Mouse (Mus musculus): ENCODE data around the gene Padi6.

The Padi6 gene

DNA sequence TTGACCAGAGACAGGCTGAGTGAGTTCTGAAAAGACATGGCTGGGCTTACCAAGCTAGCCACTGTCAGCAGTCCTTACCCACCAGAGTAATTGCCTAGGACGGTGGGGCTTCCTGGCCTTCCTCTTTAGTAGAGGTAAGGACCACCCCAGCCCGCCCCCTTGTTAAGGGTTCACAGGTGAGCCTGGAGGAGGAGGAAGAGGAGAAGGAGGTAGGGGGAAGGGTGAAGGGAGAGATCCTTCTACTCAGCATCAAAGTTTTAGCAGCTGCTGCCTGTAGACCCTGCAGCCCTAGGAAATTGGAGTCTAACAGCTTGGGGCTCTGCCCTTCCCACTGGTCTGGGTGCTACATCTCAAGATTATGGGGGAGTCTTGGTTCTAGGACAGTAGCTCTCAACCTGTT is at the start of gene Padi6:
Gene Padi6 (minus strand): TSS at position 101 of the 400 bp plus-strand sequence.
- no peak for DNase-seq (ENCODE audit: low spot score in 2 of 2)

DNA sequence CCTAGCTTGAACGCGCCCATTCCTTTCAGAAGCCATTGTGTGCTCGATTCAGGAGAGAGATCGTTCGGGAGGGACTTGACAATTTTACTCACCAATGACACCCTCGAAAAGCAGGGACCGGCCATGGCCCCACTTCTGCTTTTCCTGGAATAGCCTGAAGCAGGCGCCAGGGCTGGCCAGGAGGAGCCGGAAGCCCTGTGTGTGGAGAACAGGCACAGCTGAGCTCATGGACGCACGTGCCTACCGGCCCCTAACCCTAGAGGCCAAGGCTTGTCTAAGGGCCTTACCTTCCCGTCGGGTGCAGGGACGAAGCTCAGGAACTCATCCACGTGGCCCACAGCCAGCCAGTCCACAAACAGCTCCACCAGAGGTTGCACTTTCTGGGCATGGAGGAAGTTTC is 48.6 kb upstream of the Padi6 start:
- no peak for DNase-seq (ENCODE audit: low spot score in 2 of 2)

GRCm38 (mm10) chr4:140789983-140790382 is 47.5 kb upstream of the Padi6 start:
- no peak for DNase-seq (ENCODE audit: low spot score in 2 of 2)

- DNase-seq (ENCODE audit: low spot score in 2 of 2) = peak; percentile 23 to 63
Observed at GRCm38 (mm10) chr4:140788983-140789382, 46.5 kb upstream of the Padi6 start.

DNA sequence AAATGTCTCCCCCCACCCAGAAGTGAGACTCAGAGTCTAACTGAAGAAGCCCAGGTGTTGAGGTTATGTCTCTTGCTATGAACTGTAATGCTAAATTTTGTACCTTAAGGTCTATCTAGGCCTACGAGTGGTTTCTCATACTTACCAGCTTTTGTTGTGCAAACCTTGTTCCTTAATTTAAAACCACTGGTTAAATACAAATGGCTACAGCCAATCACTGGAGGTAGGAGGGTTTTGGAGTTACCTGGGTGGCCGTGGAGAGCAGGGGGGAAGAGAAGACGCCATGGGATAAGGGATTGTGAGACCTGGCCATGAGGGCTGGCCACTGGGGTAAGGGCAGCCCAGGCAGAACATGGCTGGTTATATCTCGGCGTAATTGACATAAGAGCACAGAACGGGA is 45.8 kb upstream of the Padi6 start:
- DNase-seq (ENCODE audit: low spot score in 2 of 2) = no peak

DNA sequence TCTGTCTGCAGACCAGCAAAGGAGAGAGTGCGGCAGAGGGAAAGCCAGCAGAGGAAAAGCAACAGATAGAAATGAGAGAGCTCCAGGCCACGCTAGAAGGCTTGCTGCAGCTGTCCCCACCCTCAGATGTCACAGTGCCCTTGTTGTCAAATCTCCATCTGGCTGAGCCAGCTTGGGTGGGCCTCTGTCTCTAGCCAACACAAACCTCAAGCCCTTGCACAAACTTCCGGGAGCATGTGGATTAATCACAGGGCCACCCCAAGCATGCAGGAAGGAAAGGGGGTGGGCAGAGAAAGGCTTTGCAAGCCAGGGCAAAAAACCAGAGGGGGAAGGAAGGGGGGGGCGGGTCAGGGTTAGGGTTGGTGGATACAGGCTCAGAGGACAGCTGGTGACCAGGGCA is 45.0 kb upstream of the Padi6 start:
- no peak for DNase-seq (ENCODE audit: low spot score in 2 of 2)

DNA sequence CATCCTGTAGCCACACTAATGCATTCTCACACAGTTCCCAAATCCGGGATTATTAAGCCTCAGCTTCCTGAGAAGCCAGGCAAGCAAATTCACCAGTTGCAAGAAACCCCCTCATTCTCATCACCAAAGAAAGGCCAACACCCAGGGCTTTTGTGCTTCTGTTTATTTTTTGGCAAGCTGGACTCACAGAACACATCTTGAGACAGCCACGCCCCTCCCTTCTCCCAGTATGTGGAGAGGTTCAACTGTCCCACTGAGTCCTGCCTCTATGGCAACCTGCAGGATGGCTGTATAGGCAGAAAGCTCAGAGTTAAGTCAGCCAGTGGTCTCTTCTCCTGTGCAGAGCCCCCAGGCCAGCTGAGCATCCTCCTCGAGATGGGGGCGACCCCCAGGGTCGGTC is 42.8 kb upstream of the Padi6 start:
- no peak for DNase-seq (ENCODE audit: low spot score in 2 of 2)

DNA sequence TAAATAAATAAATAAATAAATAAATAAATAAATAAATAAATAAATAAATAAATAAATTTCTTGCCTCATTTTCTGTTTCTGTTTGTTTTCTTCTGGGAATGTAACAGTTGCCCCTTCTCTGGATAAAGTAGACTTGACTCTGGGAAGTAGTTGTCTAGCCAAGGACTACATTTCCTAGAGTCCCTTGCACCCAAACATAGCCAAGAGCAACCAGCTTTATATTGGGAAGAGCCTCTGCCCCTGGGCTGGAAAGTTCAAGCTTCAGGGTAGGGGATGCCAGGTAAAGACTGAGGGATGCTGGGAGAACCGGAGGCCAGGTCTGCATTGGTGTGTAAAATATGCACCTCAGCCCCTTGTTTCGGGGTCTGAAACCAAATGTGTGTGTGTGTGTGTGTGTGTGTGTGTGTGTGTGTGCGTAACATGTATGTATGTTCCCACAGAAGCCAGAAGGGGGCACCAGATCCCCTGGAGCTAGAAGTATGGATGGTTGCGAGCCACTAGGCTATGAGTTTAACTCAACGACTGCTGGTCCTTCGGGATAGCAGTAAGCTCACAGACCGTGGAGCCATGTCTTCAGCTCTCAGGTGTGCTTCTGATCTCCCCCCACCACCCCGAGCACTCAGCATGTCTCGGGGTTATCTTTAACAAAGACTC is 42.0 kb upstream of the Padi6 start:
- no peak for DNase-seq (ENCODE audit: low spot score in 2 of 2)

GRCm38 (mm10) chr4:140782821-140783220 is 40.4 kb upstream of the Padi6 start:
- no peak for DNase-seq (ENCODE audit: low spot score in 2 of 2)

DNA sequence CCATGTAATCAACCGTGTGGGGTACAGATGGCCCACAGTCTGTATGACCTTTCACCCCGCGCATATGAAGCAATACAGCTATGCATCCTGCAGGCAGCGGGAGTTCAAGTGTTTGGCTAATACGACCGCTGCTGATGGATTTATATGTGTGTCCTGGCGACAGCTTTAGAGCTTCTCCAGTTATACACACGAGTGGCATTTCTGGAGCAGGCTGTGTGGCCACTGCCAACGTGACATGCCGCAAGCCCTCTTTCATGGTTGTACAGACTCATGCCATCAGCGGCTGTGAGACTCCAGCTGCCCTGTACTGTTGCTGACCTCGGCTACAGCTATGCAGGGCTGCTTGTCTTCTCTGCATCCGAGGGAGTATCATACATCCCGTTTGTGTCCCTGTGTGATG is 38.1 kb upstream of the Padi6 start:
- no peak for DNase-seq (ENCODE audit: low spot score in 2 of 2)

GRCm38 (mm10) chr4:140779803-140780397 is 37.5 kb upstream of the Padi6 start:
- DNase-seq (ENCODE audit: low spot score in 2 of 2) = no peak

- DNase-seq (ENCODE audit: low spot score in 2 of 2) = no peak
Observed at GRCm38 (mm10) chr4:140776623-140777022, 34.2 kb upstream of the Padi6 start.

DNA sequence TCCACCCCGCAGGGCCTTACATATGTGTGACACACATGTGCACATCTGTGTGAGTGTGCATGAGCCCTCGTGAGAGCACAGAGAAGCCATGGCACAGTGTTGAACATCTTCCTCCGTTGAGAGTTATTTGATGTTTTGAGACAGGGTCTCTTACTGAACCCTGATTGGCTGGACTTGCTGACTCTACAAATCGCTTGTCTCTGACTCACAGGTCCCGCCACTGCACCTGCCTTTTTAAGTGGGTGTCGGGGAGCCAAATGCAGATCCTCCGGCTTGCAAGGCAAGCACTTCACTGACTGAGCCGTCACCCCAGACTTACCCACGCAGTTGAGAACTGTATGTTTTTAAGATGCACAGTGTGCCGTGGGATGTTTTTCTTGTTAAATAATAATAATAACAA is 33.4 kb upstream of the Padi6 start:
- DNase-seq (ENCODE audit: low spot score in 2 of 2) = no peak

DNA sequence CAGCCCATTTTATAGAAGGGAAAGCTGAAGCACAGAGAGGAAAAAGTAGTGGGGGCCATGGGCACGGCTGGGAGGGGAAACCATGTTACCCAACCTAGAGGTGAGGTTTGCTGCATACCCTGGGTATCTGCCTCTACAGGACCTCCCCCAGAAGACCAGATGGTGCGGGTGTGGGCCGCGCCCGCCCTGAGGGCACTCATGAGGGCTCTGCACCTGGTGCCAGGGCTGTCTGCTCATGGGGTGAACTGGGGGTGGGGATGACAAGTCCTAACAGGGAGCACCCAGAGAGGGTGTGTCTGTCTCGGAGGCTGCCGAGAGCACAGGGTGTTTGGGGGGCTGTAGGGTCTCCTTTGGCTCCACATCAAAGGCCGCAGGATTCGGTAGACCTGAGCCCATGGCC is 32.5 kb upstream of the Padi6 start:
- no peak for DNase-seq (ENCODE audit: low spot score in 2 of 2)

GRCm38 (mm10) chr4:140774025-140774800 is 31.8 kb upstream of the Padi6 start, which contains the start of gene Padi4:
TSS of gene Padi4 (minus strand) at chr4:140774236.
- no peak for DNase-seq (ENCODE audit: low spot score in 2 of 2)

DNA sequence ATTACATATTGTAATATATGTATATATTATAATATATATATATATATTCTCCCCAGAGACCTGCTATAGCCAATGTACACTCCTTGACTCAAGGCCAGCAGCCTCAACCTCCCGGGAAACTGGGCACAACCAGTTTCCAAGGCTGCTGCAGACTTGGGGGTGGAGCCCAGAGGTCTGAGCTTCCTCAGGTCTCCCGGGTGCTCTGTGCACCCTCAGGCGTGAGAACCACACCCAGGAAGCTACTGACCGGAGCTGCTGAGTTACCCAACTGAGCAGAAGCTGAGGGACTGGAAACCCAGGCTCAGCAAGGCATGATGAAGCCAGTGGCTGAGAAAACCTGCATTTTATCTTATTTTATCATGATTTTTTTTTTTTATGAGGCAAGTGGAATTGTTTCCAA is 28.6 kb upstream of the Padi6 start:
- no peak for DNase-seq (ENCODE audit: low spot score in 2 of 2)

- DNase-seq (ENCODE audit: low spot score in 2 of 2) = no peak
Observed at GRCm38 (mm10) chr4:140770433-140770832, 28.0 kb upstream of the Padi6 start.

- no peak for DNase-seq (ENCODE audit: low spot score in 2 of 2)
Observed at GRCm38 (mm10) chr4:140768973-140769372, 26.5 kb upstream of the Padi6 start.

DNA sequence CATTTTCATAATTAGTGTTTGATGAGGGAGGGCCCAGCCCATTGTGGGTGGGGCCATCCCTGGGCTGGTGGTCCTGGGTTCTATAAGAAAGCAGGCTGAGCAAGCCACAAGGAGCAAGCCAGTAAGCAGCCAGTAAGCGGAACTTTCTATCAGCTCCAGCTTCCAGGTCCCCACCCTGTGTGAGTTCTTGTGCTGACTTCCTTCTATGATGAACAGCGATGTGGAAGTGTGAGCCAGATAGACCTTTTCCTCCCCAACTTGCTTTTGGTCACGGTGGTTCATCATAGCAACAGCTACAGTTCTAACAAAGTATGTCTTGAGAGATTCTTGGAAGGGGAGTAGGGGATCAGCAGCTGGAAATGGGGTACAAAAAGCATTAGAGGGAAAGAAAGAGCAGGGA is 23.5 kb upstream of the Padi6 start:
- DNase-seq (ENCODE audit: low spot score in 2 of 2) = no peak

DNA sequence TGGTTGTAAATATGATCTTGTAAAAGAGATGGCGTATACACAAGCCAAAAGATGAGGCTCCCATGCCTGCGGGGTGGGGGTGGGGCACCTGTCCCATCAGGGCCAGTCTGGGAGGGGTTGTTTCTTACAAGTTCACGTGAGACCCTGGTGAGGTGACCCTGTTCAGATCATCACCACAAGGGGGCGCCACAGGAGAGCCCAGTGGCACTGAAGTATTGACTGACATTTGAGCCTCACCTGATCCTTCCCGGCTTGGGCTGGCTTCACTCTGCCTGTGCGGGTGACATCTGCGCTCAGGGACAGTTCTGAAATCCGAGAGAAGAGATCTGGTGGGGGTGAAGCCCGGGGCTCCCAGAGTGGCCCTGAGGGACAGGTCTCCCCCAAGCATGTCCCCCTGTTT is 20.7 kb upstream of the Padi6 start:
- DNase-seq (ENCODE audit: low spot score in 2 of 2) = no peak

DNA sequence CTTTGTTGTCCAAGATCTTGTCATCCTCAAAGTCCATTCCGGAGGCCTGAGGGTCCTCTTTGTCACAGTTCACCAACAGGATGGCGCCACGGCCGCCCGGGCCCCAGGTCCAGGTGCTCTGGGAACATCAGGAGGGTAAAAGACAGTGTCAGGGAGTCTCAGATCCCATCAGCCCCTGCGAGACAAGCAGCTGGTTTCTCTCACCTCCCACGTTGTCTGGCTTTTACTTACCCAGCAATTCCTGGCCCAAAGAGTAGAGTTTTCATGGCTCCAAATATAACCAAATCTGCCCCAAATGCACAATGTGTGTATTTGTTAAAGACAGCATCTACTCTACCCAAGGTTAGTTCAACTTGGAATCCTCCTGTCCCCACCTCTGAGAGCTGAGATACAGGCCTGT is 19.2 kb upstream of the Padi6 start:
- DNase-seq (ENCODE audit: low spot score in 2 of 2) = no peak

DNA sequence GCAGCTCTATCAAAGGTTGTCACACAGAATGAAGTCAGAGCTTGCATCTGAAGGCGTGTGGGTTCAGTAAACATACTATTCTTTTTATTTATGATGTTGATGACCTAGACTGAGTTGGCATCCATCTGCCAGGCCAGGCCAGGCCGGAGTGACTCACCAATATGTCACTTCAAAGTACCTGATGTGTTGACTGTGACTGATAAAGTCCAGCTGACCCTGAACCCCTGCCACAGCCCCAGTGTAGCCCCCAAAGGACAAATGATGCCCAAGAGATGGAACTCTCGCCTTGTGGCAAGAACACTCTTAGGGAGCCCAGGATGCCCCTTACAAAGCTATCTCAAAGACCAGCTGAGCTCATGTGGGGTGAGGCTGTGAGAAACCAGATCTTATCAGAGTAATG is 13.4 kb upstream of the Padi6 start:
- no peak for DNase-seq (ENCODE audit: low spot score in 2 of 2)

DNA sequence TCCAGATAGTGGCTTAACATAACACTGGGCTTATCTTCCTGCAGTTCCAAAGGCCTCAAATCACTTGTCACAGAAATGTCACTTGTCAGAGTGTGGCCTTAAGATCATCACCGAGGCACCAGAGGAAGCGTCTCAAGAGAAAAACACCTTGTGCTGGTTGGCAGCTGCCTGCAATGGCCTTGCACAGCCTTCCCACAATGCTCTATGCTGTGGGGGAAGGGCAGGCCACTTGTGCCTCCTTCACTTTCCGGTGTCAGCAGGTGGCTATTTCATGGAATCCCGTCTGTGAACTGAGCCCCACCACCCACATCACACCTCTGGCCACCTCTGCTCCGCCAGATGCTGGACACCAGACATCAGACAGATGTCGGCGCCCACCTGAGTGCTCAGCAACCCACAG is 10.9 kb upstream of the Padi6 start:
- DNase-seq (ENCODE audit: low spot score in 2 of 2) = no peak
